In genomic region chr12:32075831-32076715, GRCm38 (mm10) we compare ENCODE assay signal across 21 mouse cellular contexts.
"Had no signal": no experiment of that assay in that cellular context is flagged by ENCODE, and none has a peak within 500 bp of the region (broad histone marks: within the 10 kb centered on the region; RNA-seq: fewer than 3 reads in every experiment).

No protein-coding gene starts in this region.

- ATAC-seq: intestine, embryonic 15.5 days; liver, postnatal 0 days; midbrain, embryonic 15.5 days had no signal

- H3K27ac ChIP-seq: intestine, embryonic 15.5 days; kidney, embryonic 15.5 days; limb, embryonic 10.5 days; limb, embryonic 13.5 days; liver, embryonic 14.5 days; lung, embryonic 15.5 days; macrophage; midbrain, embryonic 12.5 days; midbrain, embryonic 15.5 days; neural tube, embryonic 13.5 days; stomach, embryonic 15.5 days had no signal

- H3K9me3 ChIP-seq: intestine, embryonic 15.5 days; kidney, embryonic 15.5 days; limb, embryonic 10.5 days; limb, embryonic 13.5 days; lung, embryonic 15.5 days; midbrain, embryonic 12.5 days; midbrain, embryonic 15.5 days; neural tube, embryonic 13.5 days; stomach, embryonic 15.5 days had no signal

- H3K4me1 ChIP-seq: intestine, embryonic 15.5 days; kidney, embryonic 15.5 days; limb, embryonic 10.5 days; limb, embryonic 13.5 days; lung, embryonic 15.5 days; neural tube, embryonic 13.5 days; stomach, embryonic 15.5 days had no signal

- H3K36me3 ChIP-seq: intestine, embryonic 15.5 days; kidney, embryonic 15.5 days; limb, embryonic 10.5 days; limb, embryonic 13.5 days; lung, embryonic 15.5 days; midbrain, embryonic 12.5 days; midbrain, embryonic 15.5 days; neural tube, embryonic 13.5 days; stomach, embryonic 15.5 days had no signal

- H3K4me3 ChIP-seq: intestine, embryonic 15.5 days; kidney, embryonic 15.5 days; limb, embryonic 10.5 days; limb, embryonic 13.5 days; lung, embryonic 15.5 days; midbrain, embryonic 12.5 days; midbrain, embryonic 15.5 days; myocyte; neural tube, embryonic 13.5 days; stomach, embryonic 15.5 days had no signal

- H3K27me3 ChIP-seq: intestine, embryonic 15.5 days; kidney, embryonic 15.5 days; limb, embryonic 13.5 days; lung, embryonic 15.5 days; midbrain, embryonic 12.5 days; midbrain, embryonic 15.5 days; neural tube, embryonic 13.5 days; stomach, embryonic 15.5 days had no signal

- H3K4me2 ChIP-seq: intestine, embryonic 15.5 days; kidney, embryonic 15.5 days; limb, embryonic 13.5 days; lung, embryonic 15.5 days; midbrain, embryonic 12.5 days; midbrain, embryonic 15.5 days; neural tube, embryonic 13.5 days; stomach, embryonic 15.5 days had no signal

- DNase-seq: kidney, adult 11 months; kidney, adult 8-10 months; kidney, postnatal 10 days; kidney, postnatal 36 days; liver, postnatal 0 days; retina, postnatal 1 day; right cerebral cortex, postnatal 25 days; spleen, adult 18-20 months; thymus, postnatal 25 days had no signal

- H3K9ac ChIP-seq: intestine, embryonic 15.5 days; kidney, embryonic 15.5 days; limb, embryonic 13.5 days; liver, embryonic 14.5 days; liver, postnatal 0 days; lung, embryonic 15.5 days; midbrain, embryonic 12.5 days; midbrain, embryonic 15.5 days; neural tube, embryonic 13.5 days; stomach, embryonic 15.5 days had no signal
